Mouse (Mus musculus) heart, embryonic 10.5 days (tissue): Measurements from ENCODE around the gene Mto1. TPM values are rescaled to one million over a fixed set of nuclear protein-coding genes. Genes with fewer than 3 reads are reported as not detected.
"Not testable (repeated sequence)": the region's sequence is repeated elsewhere in the genome, so short reads cannot be mapped to it uniquely, and the experiment has no call there.

Source experiments
- DNase-seq: peaks from one replicate; pipeline ENCODE4 v3.0.0-alpha.2; 2017; ENCODE audit warnings: low spot score
- H3K27ac ChIP-seq: fragments of 300-500 bp; sonication (generic); 2 replicates; pipeline ENCODE4 v1.5.1; 2016; ENCODE audit warnings: mild to moderate bottlenecking
- H3K27me3 ChIP-seq: fragments of 300-500 bp; sonication (generic); 2 replicates; pipeline ENCODE4 v1.6.1; 2016; ENCODE audit warnings: mild to moderate bottlenecking; ENCODE audit not compliant: poor library complexity, insufficient read depth, severe bottlenecking
- H3K36me3 ChIP-seq: fragments of 300-500 bp; sonication (generic); 2 replicates; pipeline ENCODE4 v1.6.1; 2016; ENCODE audit warnings: mild to moderate bottlenecking, moderate library complexity
- H3K4me1 ChIP-seq: fragments of 300-500 bp; sonication (generic); 2 replicates; pipeline ENCODE4 v1.6.1; 2016; ENCODE audit warnings: mild to moderate bottlenecking
- H3K4me3 ChIP-seq: fragments of 300-500 bp; sonication (generic); 2 replicates; pipeline ENCODE4 v1.5.1; 2016; ENCODE audit warnings: mild to moderate bottlenecking, moderate library complexity
- H3K9me3 ChIP-seq: fragments of 300-500 bp; sonication (generic); 2 replicates; pipeline ENCODE4 v1.6.1; 2016; ENCODE audit warnings: mild to moderate bottlenecking, moderate library complexity
- WGBS: fragments of 180-500 bp; shearing (Covaris S2); methylation state at CpG from one replicate; pipeline ENCODE4 v1.1.7; 2016; 5-methylcytosine and 5-hydroxymethylcytosine counted together
- microRNA-seq: library from miRNA; unstranded; fragments of <30 nt; microRNA quantifications from one replicate; pipeline ENCODE4, GENCODE M21; 2017
- polyA plus RNA-seq: library from polyadenylated mRNA; unstranded; fragments of >200 nt; fragmentation: Nextera tagmentation; extraction: Ambion mirVana; gene quantifications from 2 replicates; pipeline ENCODE4 v1.2.1, GENCODE M21; 2016

Gene Mto1
- polyA plus RNA-seq, 1 experiment from 2014 or later, result 28.1 TPM

DNA sequence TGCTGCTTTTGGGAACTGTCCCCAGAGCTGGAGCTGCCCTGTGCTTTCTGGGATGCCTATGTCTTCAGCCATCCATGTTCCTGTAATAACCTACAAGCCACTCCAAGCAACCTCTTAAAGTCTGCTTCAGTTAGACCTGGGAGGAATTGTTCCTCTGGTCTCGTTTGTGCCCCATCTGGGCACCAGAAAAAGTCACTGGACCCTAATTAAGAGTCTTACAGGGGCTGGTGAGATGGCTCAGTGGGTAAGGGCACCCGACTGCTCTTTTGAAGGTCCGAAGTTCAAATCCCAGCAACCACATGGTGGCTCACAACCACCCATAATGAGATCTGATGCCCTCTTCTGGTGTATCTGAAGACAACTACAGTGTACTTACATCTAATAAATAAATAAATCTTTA is 69.2 kb downstream of the Mto1 start:
- Histone ChIP-seq H3K27ac (peak overlapping the region; percentile 76), H3K4me1 (peaks cover 45% of the 10 kb centered on the region)
- 73% methylated on average over 3 of the region's 3 CpGs for WGBS

DNA sequence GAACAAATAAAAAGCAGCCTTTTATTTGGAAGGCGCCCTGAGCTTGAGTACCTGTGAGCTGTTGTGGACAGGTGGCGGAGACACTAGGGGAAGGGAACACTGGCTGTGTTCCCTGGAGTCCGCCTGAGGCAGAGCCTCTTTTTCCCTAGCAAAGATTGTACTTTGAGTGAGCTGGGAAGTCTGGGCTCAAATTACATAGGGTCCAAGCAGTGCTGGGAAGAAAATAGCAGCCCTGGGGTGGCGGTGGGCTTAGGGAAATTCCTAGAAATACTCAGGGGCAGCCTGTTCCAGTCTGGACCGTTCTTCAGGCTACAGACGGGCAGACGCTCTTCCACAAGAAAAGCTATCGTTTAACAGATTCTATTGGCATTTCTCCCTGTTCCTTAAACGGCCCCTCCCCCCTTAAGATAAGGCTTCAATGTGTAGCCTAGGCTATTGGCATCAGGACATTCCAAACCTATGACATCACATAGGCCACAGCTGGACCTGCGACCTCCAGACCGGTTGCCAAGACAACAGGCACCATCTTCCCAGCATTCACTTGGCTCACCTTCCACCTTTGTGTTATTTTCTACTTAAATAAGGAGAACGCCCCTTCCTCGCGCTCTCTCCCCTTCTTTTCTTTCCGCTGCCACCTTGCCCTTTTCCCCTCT is 72.2 kb downstream of the Mto1 start:
- Histone ChIP-seq H3K36me3 (peaks cover 16% of the 10 kb centered on the region), H3K4me3 (peak overlapping the region; percentile 74), H3K27me3 (no peaks in the 10 kb centered on the region), H3K27ac (peak overlapping the region; percentile 92), H3K4me1 (peaks cover 29% of the 10 kb centered on the region), H3K9me3 (no peaks in the 10 kb centered on the region)
- WGBS, result 4% methylated on average over 15 of the region's 15 CpGs
- DNase-seq, result peak; percentile 95

More for the DNA sequence above, 69.2 kb downstream of the Mto1 start:
- not testable (repeated sequence) for H3K9me3 ChIP-seq, H3K27me3 ChIP-seq, H3K36me3 ChIP-seq, H3K4me3 ChIP-seq, DNase-seq

DNA sequence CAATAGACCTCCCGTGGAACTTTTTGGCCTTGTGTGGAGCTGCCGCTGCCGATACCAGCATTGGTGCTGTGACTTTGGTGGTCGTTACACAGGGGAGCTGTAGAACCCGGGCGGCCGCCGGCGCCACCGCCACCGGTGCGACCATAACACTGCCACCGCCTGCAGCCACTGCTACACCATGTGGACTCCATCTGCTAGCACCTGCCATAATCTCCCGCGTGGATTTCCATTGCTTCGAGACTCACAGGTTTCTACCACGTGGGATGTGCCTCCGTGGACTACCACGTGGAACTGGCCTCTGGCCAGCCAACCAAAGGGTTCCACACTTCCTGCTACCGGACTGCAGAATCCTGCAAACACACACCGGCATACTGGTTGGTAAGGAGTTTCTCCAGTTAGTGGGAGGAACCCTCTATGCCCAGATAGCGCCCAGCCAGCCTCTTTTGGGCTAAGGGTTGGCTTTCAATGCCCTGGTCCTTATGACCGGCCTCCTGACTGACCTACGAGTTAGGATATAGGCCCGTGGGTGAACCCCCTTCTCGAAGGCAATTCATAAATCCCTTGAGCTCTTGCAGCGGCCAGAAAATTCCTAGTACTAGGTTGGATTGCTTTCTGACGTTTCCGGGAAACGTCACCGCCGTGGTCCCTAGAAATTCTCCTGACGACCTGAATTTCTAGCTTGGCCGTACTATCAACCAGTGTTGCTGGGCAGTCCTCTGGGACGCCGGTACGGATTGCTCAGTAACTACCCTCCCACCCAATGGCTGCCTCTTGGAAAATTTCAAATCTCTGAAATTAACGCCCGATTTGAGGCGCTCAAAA is 73.0 kb downstream of the Mto1 start:
- DNase-seq, result peak; percentile 89
- Histone ChIP-seq H3K9me3 (no peaks in the 10 kb centered on the region), H3K4me1 (peaks cover 31% of the 10 kb centered on the region), H3K27me3 (no peaks in the 10 kb centered on the region), H3K4me3 (peak overlapping the region; percentile 74), H3K36me3 (peaks cover 22% of the 10 kb centered on the region), H3K27ac (peak overlapping the region; percentile 92)
- 2% methylated on average over 40 of the region's 40 CpGs for WGBS

DNA sequence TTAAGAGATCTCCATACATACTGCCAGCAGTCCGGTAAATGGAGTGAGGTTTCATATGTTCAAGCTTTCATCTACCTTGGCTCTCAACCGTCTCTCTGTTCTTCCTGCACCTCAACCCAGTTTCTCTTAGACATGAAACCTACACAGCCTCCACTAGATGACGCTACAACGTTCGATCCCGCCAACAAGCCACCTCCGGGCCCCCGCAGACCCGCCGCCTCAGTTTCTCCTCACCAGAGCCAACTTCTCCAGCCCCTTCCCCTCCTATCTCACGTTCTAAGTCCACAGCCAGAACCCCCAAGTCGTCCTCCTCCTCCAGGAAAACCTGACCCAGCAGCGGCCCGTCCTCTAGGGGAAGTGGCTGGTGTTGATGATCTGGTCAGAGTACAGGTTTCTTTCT is 73.7 kb downstream of the Mto1 start:
- no peaks in the 10 kb centered on the region for H3K27me3 ChIP-seq
- H3K36me3 ChIP-seq, result peaks cover 22% of the 10 kb centered on the region
- peak overlapping the region; percentile 92 for H3K27ac ChIP-seq
- peak overlapping the region; percentile 74 for H3K4me3 ChIP-seq
- WGBS, result 24% methylated on average over 14 of the region's 14 CpGs
- peaks cover 34% of the 10 kb centered on the region for H3K4me1 ChIP-seq
- no peaks in the 10 kb centered on the region for H3K9me3 ChIP-seq
- no peak for DNase-seq

Small RNA genes lying within 50 kb of the gene (microRNA-seq; reads per million reads assigned to microRNA genes)
- not detected for gene Gm26377

Other genes starting within 250 kb of the Mto1 start
- gene Gsta1, start 217.6 kb upstream of the Mto1 start, polyA plus RNA-seq, result not detected in 2 replicates
- not detected in 2 replicates for gene Gm3776, start 191.1 kb upstream of the Mto1 start, polyA plus RNA-seq
- gene Gm10639, start 158.3 kb upstream of the Mto1 start, polyA plus RNA-seq, result not detected in 2 replicates
- gene Omt2a, start 133.4 kb upstream of the Mto1 start, polyA plus RNA-seq, result not detected in 2 replicates
- not detected in 2 replicates for gene Omt2b, start 120.6 kb upstream of the Mto1 start, polyA plus RNA-seq
- gene Gsta2, start 92.4 kb upstream of the Mto1 start, polyA plus RNA-seq, result not detected in 2 replicates
- gene Dppa5a, start 80.0 kb upstream of the Mto1 start, polyA plus RNA-seq, result not detected in 2 replicates
- 0.97 and 1.2 TPM in 2 replicates for gene Ooep, start 69.5 kb upstream of the Mto1 start, polyA plus RNA-seq
- 0.24 and 0.25 TPM in 2 replicates for gene Ddx43, start 52.4 kb upstream of the Mto1 start, polyA plus RNA-seq
- gene Cgas, start 5.0 kb upstream of the Mto1 start, polyA plus RNA-seq, result 0.36 and 0.72 TPM in 2 replicates
- 0.89 and 1.1 TPM in 2 replicates for gene Gm17324, start 578 bp downstream of the Mto1 start, polyA plus RNA-seq
- gene Eef1a1, start 40.9 kb downstream of the Mto1 start, polyA plus RNA-seq, result 2,877 and 3,185 TPM in 2 replicates
- 6.0 and 7.0 TPM in 2 replicates for gene Slc17a5, start 139.8 kb downstream of the Mto1 start, polyA plus RNA-seq
- 1.1 and 1.3 TPM in 2 replicates for gene Cd109, start 167.3 kb downstream of the Mto1 start, polyA plus RNA-seq